Mouse (Mus musculus) heart, embryonic 14.5 days (tissue): ENCODE results near the gene Car10. TPM values are rescaled to one million over a fixed set of nuclear protein-coding genes. Genes with fewer than 3 reads are reported as not detected.

ENCODE experiments used
- ATAC-seq: fragments of 200-750 bp; cut with Nextera tagmentation; 2 replicates; pipeline ENCODE4 v1.8.0; 2017; ENCODE audit warnings: low read depth, moderate TSS enrichment; ENCODE audit not compliant: insufficient number of reproducible peaks, insufficient read depth, low FRiP score
- H3K27ac ChIP-seq, 2 experiments: fragments of 200-500 bp in 1 of 2; fragments of 300-500 bp in 1 of 2; sonication (generic) in 1 of 2; replicated peaks in 1 of 2; 2 replicates each; pipeline ENCODE4 v1.5.1; 2012 to 2014; ENCODE audit warnings: low read depth in 2 of 2, low read length in 2 of 2, control low read depth in 1 of 2, mild to moderate bottlenecking in 1 of 2, mixed read lengths in 1 of 2; ENCODE audit not compliant: control insufficient read depth in 1 of 2, insufficient read depth in 1 of 2
- H3K27me3 ChIP-seq: fragments of 300-500 bp; sonication (generic); 2 replicates; pipeline ENCODE4 v1.6.1; 2014; ENCODE audit warnings: mild to moderate bottlenecking, low read length, control low read depth; ENCODE audit not compliant: control insufficient read depth, insufficient read depth
- H3K36me3 ChIP-seq: fragments of 300-500 bp; sonication (generic); 2 replicates; pipeline ENCODE4 v1.6.1; 2014; ENCODE audit warnings: mild to moderate bottlenecking, control low read depth, low read length, mixed read lengths; ENCODE audit not compliant: control insufficient read depth, insufficient read depth
- H3K4me1 ChIP-seq, 2 experiments: fragments of 200-500 bp in 1 of 2; fragments of 300-500 bp in 1 of 2; sonication (generic) in 1 of 2; 2 replicates each; pipeline ENCODE4 v1.6.1; 2012 to 2014; ENCODE audit warnings: low read length in 2 of 2, control low read depth in 1 of 2, mixed read lengths in 1 of 2; ENCODE audit not compliant: control insufficient read depth in 2 of 2, insufficient read depth in 2 of 2
- H3K4me2 ChIP-seq: fragments of 300-500 bp; sonication (generic); 2 replicates; pipeline ENCODE4 v1.6.1; 2014; ENCODE audit warnings: mild to moderate bottlenecking, low read length
- H3K4me3 ChIP-seq, 2 experiments: fragments of 200-500 bp in 1 of 2; fragments of 300-500 bp in 1 of 2; sonication (generic) in 1 of 2; 2 replicates each; pipeline ENCODE4 v1.5.1; 2012 to 2014; ENCODE audit warnings: low read length in 2 of 2, mild to moderate bottlenecking in 2 of 2, control low read depth in 1 of 2, low read depth in 1 of 2, moderate library complexity in 1 of 2; ENCODE audit not compliant: control insufficient read depth in 1 of 2, insufficient read depth in 1 of 2
- H3K9ac ChIP-seq: fragments of 300-500 bp; sonication (generic); 2 replicates; pipeline ENCODE4 v1.6.1; 2014; ENCODE audit warnings: mild to moderate bottlenecking, low read length
- H3K9me3 ChIP-seq: fragments of 300-500 bp; sonication (generic); 2 replicates; pipeline ENCODE4 v1.6.1; 2016; ENCODE audit warnings: low read length, control low read depth; ENCODE audit not compliant: control insufficient read depth
- WGBS: fragments of 180-500 bp; shearing (Covaris S2); extraction: QIAGEN DNeasy Blood & Tissue Kit; methylation state at CpG from one replicate; pipeline ENCODE4 v1.1.7; 2014; 5-methylcytosine and 5-hydroxymethylcytosine counted together
- polyA plus RNA-seq: library from polyadenylated mRNA; unstranded; fragments of >200 nt; fragmentation: Nextera tagmentation; extraction: Ambion mirVana; gene quantifications from 2 replicates; pipeline ENCODE4 v1.2.1, GENCODE M21; 2014

Car10 gene
- polyA plus RNA-seq, 1 experiment from 2014 or later: not detected

DNA sequence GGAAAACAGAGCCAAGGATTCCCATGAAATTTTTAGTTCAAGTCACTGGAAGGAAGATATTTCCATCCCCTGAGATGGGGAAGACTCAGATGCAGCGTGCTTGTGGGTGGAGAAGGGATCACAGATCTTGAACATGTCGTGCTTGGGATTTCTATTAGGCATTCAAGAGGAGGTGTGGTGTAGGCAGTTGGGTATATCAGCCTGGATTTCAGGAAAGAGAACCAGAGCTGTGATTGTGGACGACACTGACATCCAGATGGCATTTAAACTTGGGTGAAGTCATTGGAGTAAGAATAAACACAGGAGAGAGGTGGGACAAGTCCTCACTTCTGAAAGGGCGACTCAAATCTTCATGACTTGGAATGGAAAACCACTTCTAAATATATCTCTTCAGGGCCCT, 490.0 kb downstream of the Car10 start:
- H3K4me2 ChIP-seq: no peak overlapping the region

GRCm38 (mm10) chr11:93590652-93591051, 492.8 kb downstream of the Car10 start:
- no peak for ATAC-seq
- H3K36me3 ChIP-seq: no peaks in the 10 kb centered on the region
- no peaks in the 10 kb centered on the region for H3K4me1 ChIP-seq
- no peak overlapping the region for H3K27ac ChIP-seq
- 0 out of 2 replicates have a peak, but pooled peaks cover 3% of the 10 kb centered on the region for H3K9me3 ChIP-seq
- H3K4me3 ChIP-seq: no peak overlapping the region
- H3K4me2 ChIP-seq: no peak overlapping the region
- H3K9ac ChIP-seq: no peak overlapping the region
- WGBS: 79% methylated on average over 3 of the region's 3 CpGs
- H3K27me3 ChIP-seq: no peaks in the 10 kb centered on the region

More for the DNA sequence above, 490.0 kb downstream of the Car10 start:
- no peak overlapping the region for H3K27ac ChIP-seq
- H3K4me3 ChIP-seq: no peak overlapping the region
- H3K9ac ChIP-seq: no peak overlapping the region
- 0 out of 2 replicates have a peak, but pooled peaks cover 3% of the 10 kb centered on the region for H3K9me3 ChIP-seq
- H3K27me3 ChIP-seq: no peaks in the 10 kb centered on the region
- H3K4me1 ChIP-seq: no peaks in the 10 kb centered on the region
- 49% methylated on average over 4 of the region's 4 CpGs for WGBS
- H3K36me3 ChIP-seq: no peaks in the 10 kb centered on the region
- ATAC-seq: no peak

DNA sequence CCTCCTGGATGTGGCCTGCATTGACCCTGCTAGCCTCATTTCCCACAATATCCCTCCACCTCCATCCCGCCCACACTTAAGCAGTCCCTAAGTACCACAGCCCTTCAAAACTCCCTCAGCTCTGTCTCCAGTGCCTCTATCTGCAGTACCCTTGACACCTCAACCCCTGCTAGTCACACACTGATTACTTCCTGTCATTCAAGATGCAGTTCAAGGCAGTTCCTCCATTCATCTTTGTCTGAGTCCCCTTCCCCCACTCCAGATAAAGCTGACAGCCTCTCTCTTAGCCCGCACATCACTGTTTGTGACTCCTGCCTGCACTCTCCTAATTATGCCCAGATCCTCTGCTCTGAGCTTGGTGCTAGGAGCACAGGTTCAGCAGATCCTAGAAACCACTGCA, 496.2 kb downstream of the Car10 start:
- ATAC-seq: no peak
- H3K36me3 ChIP-seq: no peaks in the 10 kb centered on the region
- H3K27me3 ChIP-seq: no peaks in the 10 kb centered on the region
- no peak overlapping the region for H3K27ac ChIP-seq
- H3K4me2 ChIP-seq: no peak overlapping the region
- no peak overlapping the region for H3K9ac ChIP-seq
- WGBS: 9% methylated on average over 2 of the region's 2 CpGs
- H3K4me3 ChIP-seq: no peak overlapping the region
- no peaks in the 10 kb centered on the region for H3K4me1 ChIP-seq
- 0 out of 2 replicates have a peak, but pooled peaks cover 3% of the 10 kb centered on the region for H3K9me3 ChIP-seq

DNA sequence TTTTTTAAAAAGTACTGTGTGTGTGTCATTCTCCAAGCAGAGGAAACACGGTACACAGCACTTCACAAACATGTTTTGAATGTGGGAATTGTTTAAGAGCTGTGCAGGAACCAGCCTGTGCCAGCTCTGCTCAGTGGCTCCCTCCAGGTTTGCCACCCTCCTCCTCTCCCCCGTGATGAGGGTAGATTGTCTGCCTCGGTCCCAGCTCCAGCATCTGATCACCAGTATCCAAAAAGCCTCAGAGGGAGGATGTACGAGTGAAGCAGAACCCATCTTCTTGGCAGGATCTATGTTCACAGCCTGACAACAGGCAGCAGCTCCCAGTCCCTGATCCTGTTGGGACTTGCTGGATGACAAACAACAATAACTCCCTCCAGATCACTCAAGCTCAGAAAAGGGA, 500.3 kb downstream of the Car10 start:
- no peaks in the 10 kb centered on the region for H3K36me3 ChIP-seq
- H3K4me1 ChIP-seq: no peaks in the 10 kb centered on the region
- H3K27ac ChIP-seq: no peak overlapping the region
- H3K4me2 ChIP-seq: no peak overlapping the region
- H3K27me3 ChIP-seq: no peaks in the 10 kb centered on the region
- WGBS: 49% methylated on average over 4 of the region's 4 CpGs
- no peak overlapping the region for H3K9ac ChIP-seq
- no peak overlapping the region for H3K4me3 ChIP-seq
- ATAC-seq: no peak
- H3K9me3 ChIP-seq: no peaks in the 10 kb centered on the region

DNA sequence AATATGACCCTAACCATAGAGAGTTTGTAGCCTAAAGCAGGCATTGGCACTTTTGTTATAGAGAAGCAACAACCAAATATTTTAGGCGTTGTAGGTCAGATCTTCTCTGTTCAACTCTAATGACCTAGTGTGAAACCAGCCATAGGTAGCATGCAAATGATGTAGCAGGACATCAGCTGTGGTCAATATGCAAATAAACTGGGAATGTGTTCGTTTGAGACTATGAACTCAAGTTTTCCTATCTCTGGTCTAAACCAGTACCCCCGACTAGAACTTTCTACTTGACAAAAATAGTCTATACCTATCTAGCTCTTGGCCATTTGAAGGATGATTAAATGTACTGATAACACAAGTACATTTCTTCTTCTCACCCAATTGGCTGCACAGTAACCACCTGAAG, 501.9 kb downstream of the Car10 start:
- ATAC-seq: no peak
- 60% methylated on average over 3 of the region's 3 CpGs for WGBS
- H3K36me3 ChIP-seq: no peaks in the 10 kb centered on the region
- H3K4me1 ChIP-seq: no peaks in the 10 kb centered on the region
- no peak overlapping the region for H3K9ac ChIP-seq
- no peaks in the 10 kb centered on the region for H3K27me3 ChIP-seq
- no peaks in the 10 kb centered on the region for H3K9me3 ChIP-seq
- no peak overlapping the region for H3K4me3 ChIP-seq
- no peak overlapping the region for H3K4me2 ChIP-seq
- H3K27ac ChIP-seq: no peak overlapping the region

- ATAC-seq: no peak
- no peaks in the 10 kb centered on the region for H3K36me3 ChIP-seq
- no peak overlapping the region for H3K4me3 ChIP-seq
- H3K4me1 ChIP-seq: no peaks in the 10 kb centered on the region
- WGBS: 95% methylated on average over 1 of the region's 1 CpGs
- no peak overlapping the region for H3K4me2 ChIP-seq
- no peaks in the 10 kb centered on the region for H3K9me3 ChIP-seq
- no peak overlapping the region for H3K27ac ChIP-seq
- H3K27me3 ChIP-seq: no peaks in the 10 kb centered on the region
- no peak overlapping the region for H3K9ac ChIP-seq
Measured at GRCm38 (mm10) chr11:93603575-93603974, 505.7 kb downstream of the Car10 start.

DNA sequence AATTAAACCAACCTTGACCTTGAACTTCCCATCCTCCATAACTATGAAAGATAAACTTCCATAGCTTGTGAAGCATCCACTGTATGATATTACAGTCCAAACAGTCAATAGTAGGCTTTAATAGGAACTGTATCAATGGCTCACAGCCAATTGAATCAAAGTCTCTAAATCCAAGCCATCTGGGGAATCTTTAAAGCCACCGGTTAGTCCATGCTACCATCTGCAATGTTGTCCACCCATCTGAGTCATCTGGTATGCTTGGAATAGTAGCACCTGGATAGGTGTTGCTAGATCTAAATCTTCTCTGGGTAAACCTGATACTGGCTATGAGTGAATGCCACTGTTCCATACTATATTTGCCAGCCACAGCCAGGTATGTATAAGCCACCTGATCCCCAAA, 509.3 kb downstream of the Car10 start:
- H3K27me3 ChIP-seq: no peaks in the 10 kb centered on the region
- ATAC-seq: no peak
- H3K36me3 ChIP-seq: no peaks in the 10 kb centered on the region
- H3K4me2 ChIP-seq: no peak overlapping the region
- no peak overlapping the region for H3K4me3 ChIP-seq
- no peak overlapping the region for H3K27ac ChIP-seq
- H3K9ac ChIP-seq: no peak overlapping the region
- H3K9me3 ChIP-seq: no peaks in the 10 kb centered on the region
- no peaks in the 10 kb centered on the region for H3K4me1 ChIP-seq
- WGBS: 90% methylated on average over 1 of the region's 1 CpGs

GRCm38 (mm10) chr11:93608716-93609115, 510.9 kb downstream of the Car10 start:
- no peak overlapping the region for H3K9ac ChIP-seq
- no peaks in the 10 kb centered on the region for H3K27me3 ChIP-seq
- H3K4me1 ChIP-seq: no peaks in the 10 kb centered on the region
- 54% methylated on average over 7 of the region's 7 CpGs for WGBS
- H3K9me3 ChIP-seq: no peaks in the 10 kb centered on the region
- no peak overlapping the region for H3K4me2 ChIP-seq
- no peak overlapping the region for H3K27ac ChIP-seq
- H3K4me3 ChIP-seq: no peak overlapping the region
- no peak for ATAC-seq
- no peaks in the 10 kb centered on the region for H3K36me3 ChIP-seq
